Mouse (Mus musculus) megakaryocyte, embryonic 14.5 days (primary cell): ENCODE results near the gene Slc25a36.

ENCODE experiments used
- FLI1 ChIP-seq: IDR thresholded peaks from 2 replicates; pipeline ENCODE4 v1.6.1; 2012; ENCODE audit warnings: low read length, inconsistent platforms, mixed read lengths
- GATA1 ChIP-seq: IDR thresholded peaks from 3 replicates; pipeline ENCODE4 v1.6.1; 2012; ENCODE audit warnings: mixed read lengths, low read length, inconsistent platforms, borderline replicate concordance

DNA sequence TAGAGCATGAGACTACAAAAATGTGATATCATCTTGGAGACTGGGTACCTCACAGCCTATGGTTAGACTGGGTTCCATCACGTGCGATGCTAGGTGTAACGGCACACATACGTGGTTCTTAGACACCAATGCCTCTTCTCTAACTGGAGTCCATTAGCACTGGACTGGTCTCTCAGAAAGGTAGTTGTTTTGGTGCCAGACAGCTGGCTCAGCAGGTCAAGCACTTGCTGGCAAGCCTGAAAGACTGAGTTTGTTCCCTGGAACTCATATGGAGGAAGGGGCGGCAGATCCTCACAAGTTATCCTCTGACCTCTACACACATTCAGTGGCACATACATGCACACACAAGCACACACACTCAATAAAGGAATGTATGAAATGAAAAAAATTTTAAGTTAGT lies 32.5 kb upstream of the Slc25a36 start:
- TF ChIP-seq GATA1 = no peak
- no peak for TF ChIP-seq FLI1
